Mouse (Mus musculus): Measurements from ENCODE around the gene Obp2b. TPM values are rescaled to one million over a fixed set of nuclear protein-coding genes. Genes with fewer than 3 reads are reported as not detected.

Obp2b gene
- total RNA-seq, 1 experiment = not detected

GRCm38 (mm10) chr2:25717222-25717621 is 19.6 kb upstream of the Obp2b start:
- in situ Hi-C loops (cut with MboI; ENCODE audit: low sequenced_read_pairs in 2 of 2, unreplicated experiment in 2 of 2) = no loop called here
- no peaks in the 10 kb centered on the region for H3K36me3 ChIP-seq (ENCODE audit: control insufficient read depth, insufficient read depth, low read length, poor library complexity, severe bottlenecking)
- DNase-seq (ENCODE audit: low read depth, low spot score) = no peak
- 0 out of 4 replicates have a peak, but pooled peaks cover 0 to 2% of the 10 kb centered on the region in 2 experiments for H3K4me1 ChIP-seq (ENCODE audit: control insufficient read depth in 2 of 2, insufficient read depth in 2 of 2, low read length in 2 of 2, poor library complexity in 1 of 2)
- H3K27ac ChIP-seq (ENCODE audit: insufficient read depth, low read depth, low read length, poor library complexity, severe bottlenecking) = no peak overlapping the region
- no peak overlapping the region for H3K9ac ChIP-seq (ENCODE audit: insufficient read depth, low read depth, low read length, poor library complexity, severe bottlenecking)
- no peaks in the 10 kb centered on the region for H3K9me3 ChIP-seq (ENCODE audit: control insufficient read depth, insufficient read depth, low read depth, low read length)
- no peak overlapping the region for H3K4me3 ChIP-seq (ENCODE audit: insufficient read depth in 1 of 2, low read depth in 1 of 2, low read length in 2 of 2, poor library complexity in 1 of 2, severe bottlenecking in 1 of 2)
- no peak for TF ChIP-seq MAFK (IDR thresholded peaks at IDR 0.05; ENCODE audit: insufficient read depth, low read depth, low read length)
- no peak for TF ChIP-seq CHD2 (IDR thresholded peaks at IDR 0.05; ENCODE audit: low read depth, low read length)
- no peak for TF ChIP-seq ZC3H11A (IDR thresholded peaks at IDR 0.05; ENCODE audit: borderline replicate concordance, low read depth, low read length)
- no peak for TF ChIP-seq HCFC1 (IDR thresholded peaks at IDR 0.05; ENCODE audit: borderline replicate concordance, insufficient read depth, low read length)
- TF ChIP-seq ZNF384 (IDR thresholded peaks at IDR 0.05; ENCODE audit: low read depth, low read length) = no peak

DNA sequence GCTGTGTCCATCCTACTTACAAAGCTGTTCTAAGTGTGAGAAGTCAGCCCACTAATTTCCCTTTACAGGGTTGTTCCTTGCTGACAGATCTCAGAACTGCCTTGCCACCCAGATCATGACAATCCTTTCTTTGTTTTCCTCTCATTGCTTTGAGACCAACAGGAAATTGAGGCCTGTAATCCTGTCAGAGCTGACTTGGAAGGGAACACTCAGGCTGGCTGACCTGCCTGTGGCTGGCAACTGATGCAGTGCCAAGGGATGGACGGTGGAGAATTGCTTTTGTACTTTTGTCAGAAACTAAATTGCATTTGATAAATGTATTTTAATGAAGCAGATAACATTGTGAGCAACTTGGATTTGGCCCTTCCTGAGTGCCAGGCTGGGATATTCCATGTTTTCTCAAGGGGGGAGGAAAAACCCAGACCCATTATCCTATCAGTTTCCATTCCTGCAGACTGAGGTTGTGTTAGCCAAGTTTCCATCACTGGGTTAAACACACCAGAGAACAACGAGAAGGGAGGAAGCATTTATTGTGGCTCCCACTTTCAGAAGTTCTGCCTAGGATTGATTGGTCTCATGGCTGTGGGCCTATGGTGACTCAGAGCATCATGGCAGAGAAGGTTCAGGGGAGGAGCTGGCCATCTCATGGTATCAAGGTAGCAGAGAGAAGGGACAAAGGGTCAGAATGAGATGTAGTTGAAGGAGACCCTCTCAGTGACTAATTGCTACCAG is 3.4 kb upstream of the Obp2b start:
- TF ChIP-seq HCFC1 (IDR thresholded peaks at IDR 0.05; ENCODE audit: borderline replicate concordance, insufficient read depth, low read length) (no peak), MAFK (IDR thresholded peaks at IDR 0.05; ENCODE audit: insufficient read depth, low read depth, low read length) (no peak), ZNF384 (IDR thresholded peaks at IDR 0.05; ENCODE audit: low read depth, low read length) (no peak), ZC3H11A (IDR thresholded peaks at IDR 0.05; ENCODE audit: borderline replicate concordance, low read depth, low read length) (no peak), CHD2 (IDR thresholded peaks at IDR 0.05; ENCODE audit: low read depth, low read length) (no peak)

GRCm38 (mm10) chr2:25741671-25742070 is 4.9 kb downstream of the Obp2b start:
- no peaks in the 10 kb centered on the region for H3K9me3 ChIP-seq (ENCODE audit: control insufficient read depth, insufficient read depth, low read depth, low read length)
- H3K4me1 ChIP-seq (ENCODE audit: control insufficient read depth in 2 of 2, insufficient read depth in 2 of 2, low read length in 2 of 2, poor library complexity in 1 of 2) = no peaks in the 10 kb centered on the region
- no peak for TF ChIP-seq MAFK (IDR thresholded peaks at IDR 0.05; ENCODE audit: insufficient read depth, low read depth, low read length)
- TF ChIP-seq CHD2 (IDR thresholded peaks at IDR 0.05; ENCODE audit: low read depth, low read length) = no peak
- TF ChIP-seq ZNF384 (IDR thresholded peaks at IDR 0.05; ENCODE audit: low read depth, low read length) = no peak
- no peak for TF ChIP-seq ZC3H11A (IDR thresholded peaks at IDR 0.05; ENCODE audit: borderline replicate concordance, low read depth, low read length)
- no peak for TF ChIP-seq HCFC1 (IDR thresholded peaks at IDR 0.05; ENCODE audit: borderline replicate concordance, insufficient read depth, low read length)
- H3K36me3 ChIP-seq (ENCODE audit: control insufficient read depth, insufficient read depth, low read length, poor library complexity, severe bottlenecking) = no peaks in the 10 kb centered on the region
- in situ Hi-C loops (cut with MboI; ENCODE audit: low sequenced_read_pairs in 2 of 2, unreplicated experiment in 2 of 2) = no loop called here
- no peak overlapping the region for H3K9ac ChIP-seq (ENCODE audit: insufficient read depth, low read depth, low read length, poor library complexity, severe bottlenecking)
- no peak for DNase-seq (ENCODE audit: low read depth, low spot score)
- H3K27ac ChIP-seq (ENCODE audit: insufficient read depth, low read depth, low read length, poor library complexity, severe bottlenecking) = no peak overlapping the region
- H3K4me3 ChIP-seq (ENCODE audit: insufficient read depth in 1 of 2, low read depth in 1 of 2, low read length in 2 of 2, poor library complexity in 1 of 2, severe bottlenecking in 1 of 2) = no peak overlapping the region

More for the DNA sequence above, 3.4 kb upstream of the Obp2b start:
- no peak for DNase-seq (ENCODE audit: low read depth, low spot score)
- Histone ChIP-seq H3K4me1 (ENCODE audit: control insufficient read depth in 2 of 2, insufficient read depth in 2 of 2, low read length in 2 of 2, poor library complexity in 1 of 2) (no peaks in the 10 kb centered on the region), H3K36me3 (ENCODE audit: control insufficient read depth, insufficient read depth, low read length, poor library complexity, severe bottlenecking) (no peaks in the 10 kb centered on the region), H3K9me3 (ENCODE audit: control insufficient read depth, insufficient read depth, low read depth, low read length) (no peaks in the 10 kb centered on the region), H3K9ac (ENCODE audit: insufficient read depth, low read depth, low read length, poor library complexity, severe bottlenecking) (no peak overlapping the region), H3K4me3 (ENCODE audit: insufficient read depth in 1 of 2, low read depth in 1 of 2, low read length in 2 of 2, poor library complexity in 1 of 2, severe bottlenecking in 1 of 2) (no peak overlapping the region), H3K27ac (ENCODE audit: insufficient read depth, low read depth, low read length, poor library complexity, severe bottlenecking) (no peak overlapping the region)
- in situ Hi-C loops (cut with MboI; ENCODE audit: low sequenced_read_pairs in 2 of 2, unreplicated experiment in 2 of 2) = no loop called here

DNA sequence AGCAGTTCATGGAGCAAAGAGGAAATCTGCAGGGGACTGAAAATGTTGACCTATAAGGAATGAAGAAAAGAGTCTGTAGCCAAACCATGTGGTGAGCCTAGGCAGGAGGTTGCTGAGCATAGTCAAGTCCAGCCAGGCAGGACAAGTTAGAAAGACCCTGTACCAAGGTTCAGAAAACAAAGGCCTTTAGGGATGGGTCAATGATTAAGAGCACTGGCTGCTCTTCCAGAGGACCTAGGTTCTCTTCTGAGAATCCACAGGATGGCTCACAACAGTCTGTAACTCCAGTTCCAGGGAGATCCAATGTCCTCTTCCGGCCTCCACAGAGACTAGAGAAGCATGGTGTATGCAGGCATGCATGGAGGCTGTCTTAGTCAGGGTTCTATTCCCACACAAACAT is 17.4 kb downstream of the Obp2b start:
- Histone ChIP-seq H3K9me3 (ENCODE audit: control insufficient read depth, insufficient read depth, low read depth, low read length) (no peaks in the 10 kb centered on the region), H3K4me1 (ENCODE audit: control insufficient read depth in 2 of 2, insufficient read depth in 2 of 2, low read length in 2 of 2, poor library complexity in 1 of 2) (no peaks in the 10 kb centered on the region), H3K4me3 (ENCODE audit: insufficient read depth in 1 of 2, low read depth in 1 of 2, low read length in 2 of 2, poor library complexity in 1 of 2, severe bottlenecking in 1 of 2) (no peak overlapping the region), H3K27ac (ENCODE audit: insufficient read depth, low read depth, low read length, poor library complexity, severe bottlenecking) (no peak overlapping the region), H3K36me3 (ENCODE audit: control insufficient read depth, insufficient read depth, low read length, poor library complexity, severe bottlenecking) (no peaks in the 10 kb centered on the region), H3K9ac (ENCODE audit: insufficient read depth, low read depth, low read length, poor library complexity, severe bottlenecking) (no peak overlapping the region)
- in situ Hi-C loops (cut with MboI; ENCODE audit: low sequenced_read_pairs in 2 of 2, unreplicated experiment in 2 of 2) = no loop called here
- TF ChIP-seq ZC3H11A (IDR thresholded peaks at IDR 0.05; ENCODE audit: borderline replicate concordance, low read depth, low read length) (no peak), ZNF384 (IDR thresholded peaks at IDR 0.05; ENCODE audit: low read depth, low read length) (no peak), CHD2 (IDR thresholded peaks at IDR 0.05; ENCODE audit: low read depth, low read length) (no peak), MAFK (IDR thresholded peaks at IDR 0.05; ENCODE audit: insufficient read depth, low read depth, low read length) (no peak), HCFC1 (IDR thresholded peaks at IDR 0.05; ENCODE audit: borderline replicate concordance, insufficient read depth, low read length) (no peak)
- no peak for DNase-seq (ENCODE audit: low read depth, low spot score)
